Mouse (Mus musculus) forebrain, embryonic 10.5 days (tissue): ENCODE results near the gene Ammecr1. TPM values are rescaled to one million over a fixed set of nuclear protein-coding genes. Genes with fewer than 3 reads are reported as not detected.

Experiments
- DNase-seq: peaks from one replicate; pipeline ENCODE4 v3.0.0-alpha.2; 2017; ENCODE audit warnings: low spot score; ENCODE audit errors: extremely low spot score
- H3K27ac ChIP-seq: fragments of 300-500 bp; sonication (generic); 2 replicates; pipeline ENCODE4 v1.5.1; 2016; ENCODE audit warnings: mild to moderate bottlenecking
- H3K27me3 ChIP-seq: fragments of 300-500 bp; sonication (generic); 2 replicates; pipeline ENCODE4 v1.6.1; 2016; ENCODE audit warnings: mild to moderate bottlenecking; ENCODE audit not compliant: poor library complexity, severe bottlenecking
- H3K36me3 ChIP-seq: fragments of 300-500 bp; sonication (generic); replicated peaks from 2 replicates; pipeline ENCODE4 v1.6.1; 2016; ENCODE audit warnings: mild to moderate bottlenecking, moderate library complexity
- H3K4me1 ChIP-seq: fragments of 300-500 bp; sonication (generic); 2 replicates; pipeline ENCODE4 v1.6.1; 2016
- H3K4me3 ChIP-seq: fragments of 300-500 bp; sonication (generic); 2 replicates; pipeline ENCODE4 v1.5.1; 2016; ENCODE audit warnings: mild to moderate bottlenecking, moderate library complexity
- H3K9me3 ChIP-seq: fragments of 300-500 bp; sonication (generic); 2 replicates; pipeline ENCODE4 v1.6.1; 2016; ENCODE audit warnings: mild to moderate bottlenecking, moderate library complexity
- WGBS: fragments of 180-500 bp; shearing (Covaris S2); methylation state at CpG from one replicate; pipeline ENCODE4 v1.1.7; 2016; 5-methylcytosine and 5-hydroxymethylcytosine counted together
- polyA plus RNA-seq: library from polyadenylated mRNA; unstranded; fragments of >200 nt; fragmentation: Nextera tagmentation; extraction: Ambion mirVana; gene quantifications from 2 replicates; pipeline ENCODE4 v1.2.1, GENCODE M21; 2016

Ammecr1 gene
- 8.8 and 9.4 TPM in 2 replicates for polyA plus RNA-seq

DNA sequence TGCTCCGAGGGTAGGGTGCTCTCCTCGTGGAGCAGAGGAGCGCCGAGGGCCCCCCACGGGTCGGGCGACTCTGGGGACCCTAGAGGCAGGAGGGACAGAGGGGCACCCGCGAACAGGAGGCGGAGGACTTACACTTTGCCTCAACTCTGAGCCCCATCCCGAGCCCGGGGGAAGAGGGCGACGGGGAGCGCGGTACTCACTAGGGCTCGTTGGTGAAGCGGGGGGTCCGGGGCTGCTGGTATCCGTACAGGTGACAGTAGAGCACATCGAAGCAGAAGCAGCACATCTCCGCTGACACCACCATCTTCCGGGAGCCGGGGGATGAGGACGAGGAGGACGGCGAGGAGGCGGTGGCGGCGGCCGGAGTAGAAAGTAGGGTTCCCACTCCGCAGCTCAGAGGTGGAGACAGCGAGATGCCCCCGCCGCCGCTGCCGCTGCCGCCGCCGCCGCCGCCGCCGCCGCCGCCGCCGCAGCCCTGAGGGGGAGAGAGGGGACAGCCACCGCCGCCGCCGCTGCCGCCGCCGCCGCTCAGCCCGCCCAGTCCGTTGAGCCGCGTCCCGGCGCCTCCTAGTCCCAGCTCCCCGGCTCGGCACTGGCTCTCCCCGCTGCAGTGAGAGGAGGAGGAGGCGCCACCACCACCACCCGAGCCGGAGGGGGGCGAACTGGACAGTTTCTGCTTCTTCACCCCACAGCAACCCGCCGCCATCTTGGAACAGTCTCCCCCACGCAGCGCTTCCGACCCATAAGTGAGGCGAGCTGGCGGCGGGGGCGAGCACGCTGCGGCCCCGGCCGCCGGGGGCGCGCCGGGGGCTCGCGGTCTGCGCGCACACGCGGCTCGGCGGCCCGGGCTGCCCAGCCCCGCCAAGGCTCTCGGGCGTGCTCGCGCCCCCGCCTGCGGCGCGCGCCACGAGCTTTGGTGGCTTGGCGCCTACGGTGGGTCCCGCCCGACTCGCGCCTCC, at the start of gene Ammecr1:
Ammecr1 (minus strand) TSS at position 721 of the 959 bp plus-strand sequence.
- Histone ChIP-seq H3K4me3 (peak within 1 kb of the TSS; percentile 74), H3K36me3 (no peaks in the 10 kb centered on the region), H3K27me3 (peaks cover 87% of the 10 kb centered on the region), H3K9me3 (no peaks in the 10 kb centered on the region), H3K27ac (peak within 1 kb of the TSS; percentile 96), H3K4me1 (peaks cover 8% of the 10 kb centered on the region; the same call in 1 of the 2 replicates)
- DNase-seq = peak; percentile 64
- WGBS = 18% methylated on average over 77 of the region's 112 CpGs

DNA sequence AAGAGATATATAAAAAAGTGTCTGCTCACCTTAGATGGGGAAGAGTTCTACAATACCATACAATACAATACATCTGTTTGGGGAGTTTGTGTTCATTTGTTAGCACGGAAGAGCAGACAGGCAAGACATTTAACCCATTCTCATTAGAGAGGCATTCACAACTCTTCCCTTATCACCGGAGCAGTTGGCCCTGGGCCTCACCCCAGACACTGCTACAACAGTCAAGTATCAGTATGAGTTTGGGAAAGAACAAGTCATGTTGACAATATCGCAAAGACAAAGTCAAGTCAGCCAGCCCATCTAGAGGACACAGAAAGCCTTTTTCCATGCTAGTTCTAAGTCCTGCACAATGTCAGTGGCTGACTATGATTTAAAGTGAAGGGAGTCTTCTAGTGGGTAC, 47.6 kb upstream of the Ammecr1 start:
- WGBS = 95% methylated on average over 3 of the region's 3 CpGs
- Histone ChIP-seq H3K4me3 (no peak overlapping the region), H3K36me3 (no peaks in the 10 kb centered on the region), H3K9me3 (no peaks in the 10 kb centered on the region), H3K27me3 (peaks cover 95% of the 10 kb centered on the region), H3K4me1 (no peaks in the 10 kb centered on the region), H3K27ac (no peak overlapping the region)
- DNase-seq = no peak

DNA sequence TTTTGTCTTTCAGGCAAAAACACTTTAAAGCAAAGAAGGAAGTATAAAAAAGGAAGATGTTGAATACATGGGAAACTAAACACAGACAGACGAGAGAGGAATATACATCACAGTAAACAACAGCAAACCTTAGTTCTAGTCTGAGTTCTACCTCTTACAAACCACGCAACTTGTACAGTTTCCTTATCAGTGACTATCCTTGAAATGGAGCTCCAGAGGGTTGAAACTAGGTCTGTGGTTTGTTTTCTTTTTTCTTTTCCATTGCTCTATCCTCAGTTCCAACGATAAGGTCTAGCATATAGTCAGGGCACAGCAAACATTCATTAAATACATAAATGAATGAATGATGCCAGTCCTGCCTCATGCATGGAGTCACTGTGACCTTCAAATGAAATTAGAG, 45.8 kb upstream of the Ammecr1 start:
- Histone ChIP-seq H3K4me3 (no peak overlapping the region), H3K9me3 (no peaks in the 10 kb centered on the region), H3K4me1 (no peaks in the 10 kb centered on the region), H3K27me3 (peaks cover 93% of the 10 kb centered on the region), H3K36me3 (no peaks in the 10 kb centered on the region), H3K27ac (no peak overlapping the region)
- 85% methylated on average over 3 of the region's 3 CpGs for WGBS
- DNase-seq = no peak

DNA sequence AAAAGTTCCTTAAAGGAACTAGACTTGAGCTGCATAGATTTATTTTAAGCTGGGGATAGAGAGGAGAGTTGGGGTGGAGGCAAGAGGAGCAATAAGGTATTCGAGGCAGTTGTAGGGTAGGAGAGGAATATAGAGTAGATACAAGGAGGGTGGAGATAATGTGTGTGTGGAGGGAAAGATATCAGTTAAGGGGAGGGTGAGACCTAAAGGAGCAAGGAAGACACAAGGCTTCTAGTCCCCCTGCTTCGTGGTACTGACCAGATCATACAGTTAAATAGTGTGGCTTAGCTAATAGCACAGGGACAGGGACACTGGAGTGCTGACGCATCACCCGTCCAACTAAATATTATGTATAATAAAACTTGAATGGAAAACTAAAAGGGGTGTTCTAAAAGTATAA, 45.3 kb upstream of the Ammecr1 start:
- no peaks in the 10 kb centered on the region for H3K4me1 ChIP-seq
- H3K36me3 ChIP-seq = no peaks in the 10 kb centered on the region
- H3K27ac ChIP-seq = no peak overlapping the region
- no peak for DNase-seq
- H3K9me3 ChIP-seq = no peaks in the 10 kb centered on the region
- H3K27me3 ChIP-seq = peaks cover 90% of the 10 kb centered on the region
- WGBS = 85% methylated on average over 4 of the region's 4 CpGs
- no peak overlapping the region for H3K4me3 ChIP-seq

DNA sequence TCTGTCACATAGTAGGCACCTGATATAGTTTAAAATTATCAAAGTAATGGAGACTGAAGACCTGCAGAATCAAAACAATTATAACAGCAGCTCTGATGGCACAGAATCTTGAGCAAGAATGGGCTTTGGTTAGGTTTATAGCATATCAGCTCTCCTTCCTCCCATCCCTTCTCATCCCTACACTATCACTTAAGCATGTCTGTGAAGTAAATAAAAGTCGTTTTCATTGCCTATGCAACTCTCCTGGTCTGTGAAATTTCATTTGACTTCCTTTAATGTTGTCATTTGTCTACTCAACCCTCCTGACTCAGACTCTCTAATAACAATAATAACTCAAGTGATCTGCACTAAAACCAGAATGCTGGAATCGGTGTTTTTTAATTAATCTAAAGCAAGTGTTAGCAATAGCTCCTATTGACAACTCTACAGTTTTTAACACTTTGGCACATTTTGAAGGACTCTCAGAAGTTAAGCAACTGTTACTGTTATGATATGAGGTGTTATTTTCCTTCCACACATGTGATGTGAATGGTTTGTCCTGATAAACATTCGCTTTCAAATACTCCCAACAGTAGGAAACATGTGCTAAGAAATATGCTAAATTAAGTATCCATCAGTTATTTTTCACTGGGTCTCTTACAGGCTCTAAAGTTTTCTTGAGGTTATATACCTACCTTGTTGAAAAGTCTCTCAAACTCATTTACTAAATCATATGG, 37.8 kb upstream of the Ammecr1 start:
- Histone ChIP-seq H3K36me3 (no peaks in the 10 kb centered on the region), H3K4me3 (no peak overlapping the region), H3K9me3 (no peaks in the 10 kb centered on the region), H3K27me3 (peaks cover 79% of the 10 kb centered on the region), H3K4me1 (no peaks in the 10 kb centered on the region), H3K27ac (no peak overlapping the region)
- WGBS = 84% methylated on average over 3 of the region's 3 CpGs
- no peak for DNase-seq

DNA sequence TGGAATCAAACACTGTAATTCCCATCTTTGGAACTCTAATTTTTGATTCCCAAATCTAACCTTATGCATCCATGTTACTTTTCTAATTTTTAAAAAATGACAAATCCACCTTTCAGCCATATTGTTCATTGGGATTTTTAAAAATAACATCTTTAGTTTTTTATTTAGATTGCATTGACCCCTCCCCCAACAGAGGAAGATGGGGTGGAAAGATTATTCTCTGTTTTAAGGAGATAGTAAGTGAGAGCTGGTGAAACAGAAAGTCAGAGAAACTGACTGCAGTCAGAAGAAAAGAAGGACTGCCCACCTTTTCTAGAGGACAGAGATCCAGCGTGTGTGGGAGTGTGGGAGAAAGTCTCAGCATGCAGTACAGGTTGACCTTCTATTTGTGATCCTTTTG, 30.7 kb upstream of the Ammecr1 start:
- Histone ChIP-seq H3K4me1 (no peaks in the 10 kb centered on the region), H3K4me3 (no peak overlapping the region), H3K9me3 (no peaks in the 10 kb centered on the region), H3K27me3 (peaks cover 73% of the 10 kb centered on the region), H3K27ac (no peak overlapping the region), H3K36me3 (no peaks in the 10 kb centered on the region)
- WGBS = 77% methylated on average over 1 of the region's 1 CpGs
- DNase-seq = no peak

DNA sequence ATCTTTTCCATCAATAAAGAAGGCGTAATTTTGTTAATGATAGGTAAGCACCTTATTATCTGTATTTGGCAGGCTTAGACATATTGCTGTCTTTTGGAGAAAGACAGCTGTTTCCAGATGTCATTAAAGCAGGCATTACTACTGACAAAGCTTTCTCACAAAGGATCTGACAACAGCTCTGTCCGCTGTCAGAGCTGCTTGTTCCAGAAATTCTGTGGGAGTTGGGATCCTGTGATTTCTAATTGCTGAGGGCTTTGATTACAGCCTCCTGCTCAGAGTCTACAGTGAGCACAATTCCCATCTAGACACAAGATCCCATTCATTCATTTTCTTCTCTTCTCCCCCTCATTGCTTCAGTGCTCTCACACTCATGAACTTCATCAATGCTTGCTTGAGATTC, 28.0 kb upstream of the Ammecr1 start:
- 66% methylated on average over 2 of the region's 2 CpGs for WGBS
- Histone ChIP-seq H3K27ac (no peak overlapping the region), H3K4me1 (no peaks in the 10 kb centered on the region), H3K4me3 (no peak overlapping the region), H3K36me3 (no peaks in the 10 kb centered on the region), H3K27me3 (peaks cover 75% of the 10 kb centered on the region), H3K9me3 (no peaks in the 10 kb centered on the region)
- no peak for DNase-seq

DNA sequence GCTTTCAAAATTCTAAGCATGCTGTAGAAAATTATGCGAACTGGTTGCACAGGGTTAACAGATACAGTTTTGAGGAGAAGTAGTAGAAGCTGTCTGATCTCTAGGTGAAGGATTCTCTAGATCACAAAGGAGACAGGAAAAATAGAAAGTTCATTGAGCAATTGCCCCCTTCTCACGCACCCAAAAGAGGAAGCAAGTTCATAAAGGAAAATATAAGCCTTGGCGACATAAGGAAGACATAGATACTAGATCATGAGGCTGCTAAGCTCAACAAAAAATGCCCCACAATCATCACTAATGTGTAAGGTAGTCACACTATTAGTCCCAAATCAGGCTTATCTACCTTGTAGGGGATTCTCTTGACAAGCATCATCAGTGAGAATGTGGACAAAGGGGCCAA, 17.6 kb upstream of the Ammecr1 start:
- H3K27ac ChIP-seq = no peak overlapping the region
- peaks cover 91% of the 10 kb centered on the region for H3K27me3 ChIP-seq
- no peaks in the 10 kb centered on the region for H3K9me3 ChIP-seq
- no peaks in the 10 kb centered on the region for H3K36me3 ChIP-seq
- DNase-seq = no peak
- 92% methylated on average over 3 of the region's 3 CpGs for WGBS
- H3K4me1 ChIP-seq = no peaks in the 10 kb centered on the region
- H3K4me3 ChIP-seq = no peak overlapping the region

DNA sequence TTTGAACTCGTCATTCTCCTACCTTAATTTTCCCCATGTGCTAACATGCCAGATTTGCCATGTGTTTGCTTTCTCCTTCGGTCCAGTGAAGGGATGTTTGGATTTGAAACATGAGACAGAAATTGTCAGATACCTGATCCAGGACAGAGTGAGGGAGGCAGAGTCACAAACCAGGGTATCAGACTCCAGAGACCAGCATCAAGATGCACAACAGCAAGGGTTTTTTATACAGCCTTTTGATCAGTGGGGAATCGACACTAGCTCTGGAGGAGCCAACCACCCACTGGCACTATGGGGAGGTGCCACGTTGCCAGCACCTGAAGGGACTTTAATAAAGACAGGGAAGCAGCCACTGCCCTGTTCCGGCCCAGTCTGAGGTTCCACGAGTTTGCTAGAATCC, 17.1 kb upstream of the Ammecr1 start:
- 67% methylated on average over 6 of the region's 6 CpGs for WGBS
- Histone ChIP-seq H3K4me3 (no peak overlapping the region), H3K36me3 (no peaks in the 10 kb centered on the region), H3K4me1 (no peaks in the 10 kb centered on the region), H3K27me3 (peaks cover 91% of the 10 kb centered on the region), H3K9me3 (no peaks in the 10 kb centered on the region), H3K27ac (no peak overlapping the region)
- DNase-seq = no peak

DNA sequence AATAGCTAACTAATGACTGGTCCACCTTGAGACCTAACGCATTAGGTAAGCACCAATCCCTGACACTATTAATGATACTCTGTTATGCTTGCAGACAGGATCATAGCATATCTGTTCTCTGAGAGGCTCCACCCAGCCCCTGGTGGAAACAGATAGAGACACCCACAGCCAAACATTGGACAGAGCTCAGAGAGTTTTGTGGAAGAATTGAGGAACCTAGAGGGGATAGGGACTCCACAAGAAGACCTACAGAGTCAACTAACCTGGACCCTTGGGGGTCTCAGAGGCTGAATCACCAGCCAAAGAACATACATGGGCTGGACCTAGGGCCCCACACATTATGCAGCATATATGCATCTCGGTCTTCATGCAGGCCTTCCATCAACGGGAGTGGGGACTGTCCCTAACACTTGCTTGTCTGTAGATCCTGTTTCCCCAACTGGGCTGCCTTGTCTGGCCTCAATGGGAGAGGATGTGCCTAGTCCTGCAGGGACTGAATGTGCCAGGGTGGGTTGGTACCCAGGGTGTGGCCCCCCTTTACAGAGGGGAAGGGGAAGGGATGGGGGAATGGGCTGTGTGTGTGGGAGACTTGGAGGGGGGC, 15.1 kb upstream of the Ammecr1 start:
- no peaks in the 10 kb centered on the region for H3K36me3 ChIP-seq
- DNase-seq = no peak
- no peak overlapping the region for H3K4me3 ChIP-seq
- H3K27me3 ChIP-seq = peaks cover 75% of the 10 kb centered on the region
- no peaks in the 10 kb centered on the region for H3K4me1 ChIP-seq
- H3K27ac ChIP-seq = no peak overlapping the region
- WGBS = 96% methylated on average over 3 of the region's 3 CpGs
- no peaks in the 10 kb centered on the region for H3K9me3 ChIP-seq

DNA sequence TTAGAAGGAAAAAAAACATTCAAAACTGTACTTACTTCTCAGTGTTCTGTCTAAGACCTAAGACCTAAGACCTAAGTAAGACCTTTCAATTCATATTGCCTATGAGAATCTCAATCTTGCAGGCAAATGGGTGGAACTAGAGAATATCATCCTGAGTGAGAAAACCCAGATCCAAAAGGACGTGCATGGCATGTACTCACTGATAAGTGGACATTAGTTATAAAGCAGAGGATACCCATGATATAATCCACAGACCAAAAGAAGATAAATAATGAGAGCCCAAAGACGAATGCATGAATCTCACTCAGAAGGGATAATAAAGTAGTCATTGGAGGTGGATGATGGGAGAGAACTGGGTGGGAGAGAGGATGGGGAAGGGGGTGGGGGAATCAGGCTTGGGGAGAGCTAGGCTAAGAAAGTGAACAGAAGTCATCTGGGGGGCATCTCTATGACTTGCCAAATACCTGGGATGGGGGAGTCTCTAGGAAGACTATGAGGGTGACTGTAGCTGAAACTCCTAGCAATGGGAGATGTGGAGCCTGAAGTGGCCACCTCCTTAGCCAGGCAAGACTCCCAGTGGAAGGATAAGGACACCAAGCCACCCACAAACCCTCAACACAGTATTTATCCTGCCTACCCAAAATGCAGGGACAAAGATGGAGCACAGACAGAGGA, 14.5 kb upstream of the Ammecr1 start:
- no peak for DNase-seq
- Histone ChIP-seq H3K4me3 (no peak overlapping the region), H3K27me3 (peaks cover 75% of the 10 kb centered on the region)

DNA sequence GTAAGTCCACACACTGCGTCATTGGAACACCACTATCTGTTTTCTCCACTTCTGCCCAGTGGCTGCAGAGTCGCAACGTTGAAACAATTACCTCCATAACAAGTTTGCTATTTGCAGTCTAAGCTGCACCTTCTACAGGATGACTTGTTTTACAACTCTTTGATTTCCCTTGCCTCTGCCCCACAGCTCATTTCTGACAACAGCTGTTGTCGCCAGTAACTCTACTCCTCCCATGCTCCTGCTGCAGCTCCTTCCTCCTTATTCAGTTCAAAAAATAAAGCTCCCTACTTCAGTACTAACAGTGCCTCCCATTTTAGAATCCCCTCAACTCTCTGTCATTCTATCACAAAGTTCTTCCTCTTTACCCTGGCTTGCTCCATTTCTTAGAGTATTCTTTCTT, 12.7 kb upstream of the Ammecr1 start:
- H3K27me3 ChIP-seq = peaks cover 73% of the 10 kb centered on the region
- no peaks in the 10 kb centered on the region for H3K9me3 ChIP-seq
- H3K36me3 ChIP-seq = no peaks in the 10 kb centered on the region
- no peak overlapping the region for H3K27ac ChIP-seq
- DNase-seq = no peak
- WGBS = 77% methylated on average over 4 of the region's 4 CpGs
- H3K4me1 ChIP-seq = no peaks in the 10 kb centered on the region
- H3K4me3 ChIP-seq = no peak overlapping the region

More for the DNA sequence above, 14.5 kb upstream of the Ammecr1 start:
- Histone ChIP-seq H3K9me3 (no peaks in the 10 kb centered on the region), H3K36me3 (no peaks in the 10 kb centered on the region), H3K27ac (no peak overlapping the region), H3K4me1 (no peaks in the 10 kb centered on the region)
- 82% methylated on average over 2 of the region's 2 CpGs for WGBS
